Mouse (Mus musculus) megakaryocyte, adult 5-6 weeks (primary cell): ENCODE measurements around the gene Smc6. TPM values are rescaled to one million over a fixed set of nuclear protein-coding genes. Genes with fewer than 3 reads are reported as not detected.
A peak's percentile ranks its signal among the peaks of the same experiment; 100 is the strongest.

Experiments used
- ATAC-seq: 2 replicates; pipeline ENCODE4 v1.8.0; 2016; ENCODE audit warnings: mild to moderate bottlenecking, inconsistent platforms; ENCODE audit not compliant: poor library complexity, severe bottlenecking
- total RNA-seq, 2 experiments: library from RNA; stranded (forward) in 1 of 2; stranded (reverse) in 1 of 2; fragments of 153-499, 151-499 nt in 1 of 2; fragments of 221-1000, 200-1000 nt in 1 of 2; gene quantifications; 2 replicates each; pipeline versions ENCODE4 v1.2.3 to v1.2.4; 2015 to 2017

Gene Smc6
- 98.3 and 127 TPM in 2 replicates for total RNA-seq (2015)
- total RNA-seq (2017): 129 and 153 TPM in 2 replicates

GRCm38 (mm10) chr12:11265382-11266281, at the start of gene Smc6, which contains the start of gene Gen1:
Gene Smc6 (plus strand): TSS chr12:11265886.
Gene Gen1 (minus strand): TSS chr12:11265801.
- peak; percentile 93 for ATAC-seq

GRCm38 (mm10) chr12:11216454-11216853, 49.2 kb upstream of the Smc6 start:
- no peak for ATAC-seq

GRCm38 (mm10) chr12:11217726-11218250, 47.9 kb upstream of the Smc6 start:
- ATAC-seq: peak; percentile 78

- no peak for ATAC-seq
Measured at GRCm38 (mm10) chr12:11221524-11222330, 44.0 kb upstream of the Smc6 start.

- ATAC-seq: no peak
Measured at GRCm38 (mm10) chr12:11222566-11222965, 43.1 kb upstream of the Smc6 start.

GRCm38 (mm10) chr12:11223090-11223489, 42.6 kb upstream of the Smc6 start:
- no peak for ATAC-seq

- ATAC-seq: no peak
Measured at GRCm38 (mm10) chr12:11224722-11225121, 41.0 kb upstream of the Smc6 start.

- no peak for ATAC-seq
Measured at GRCm38 (mm10) chr12:11226123-11226522, 39.6 kb upstream of the Smc6 start.

- no peak for ATAC-seq
Measured at GRCm38 (mm10) chr12:11226529-11227268, 39.0 kb upstream of the Smc6 start.

GRCm38 (mm10) chr12:11230267-11230666, 35.4 kb upstream of the Smc6 start:
- ATAC-seq: peak; percentile 30; the same call in 1 of the 2 replicates

- ATAC-seq: no peak
Measured at GRCm38 (mm10) chr12:11235996-11236395, 29.7 kb upstream of the Smc6 start.

- no peak for ATAC-seq
Measured at GRCm38 (mm10) chr12:11247460-11247859, 18.2 kb upstream of the Smc6 start.

GRCm38 (mm10) chr12:11250322-11250721, 15.4 kb upstream of the Smc6 start:
- ATAC-seq: no peak

- no peak for ATAC-seq
Measured at GRCm38 (mm10) chr12:11264895-11265294, 791 bp upstream of the Smc6 start.

- ATAC-seq: peak; percentile 29
Measured at GRCm38 (mm10) chr12:11266282-11266985, 748 bp downstream of the Smc6 start.

GRCm38 (mm10) chr12:11267030-11267429, 1.3 kb downstream of the Smc6 start:
- ATAC-seq: no peak

GRCm38 (mm10) chr12:11272568-11272967, 6.9 kb downstream of the Smc6 start:
- ATAC-seq: no peak

GRCm38 (mm10) chr12:11273185-11273584, 7.5 kb downstream of the Smc6 start:
- no peak for ATAC-seq

GRCm38 (mm10) chr12:11276632-11277031, 10.9 kb downstream of the Smc6 start:
- ATAC-seq: peak; percentile 59; the same call in 1 of the 2 replicates

- no peak for ATAC-seq
Measured at GRCm38 (mm10) chr12:11277207-11277606, 11.5 kb downstream of the Smc6 start.
